Mouse (Mus musculus) ovary, postnatal 10 days (tissue): ENCODE measurements around the gene Parp8.

Experiments
- DNase-seq: peaks from one replicate; pipeline ENCODE4 v3.0.0; 2022; ENCODE audit warnings: low spot score

The Parp8 gene

DNA sequence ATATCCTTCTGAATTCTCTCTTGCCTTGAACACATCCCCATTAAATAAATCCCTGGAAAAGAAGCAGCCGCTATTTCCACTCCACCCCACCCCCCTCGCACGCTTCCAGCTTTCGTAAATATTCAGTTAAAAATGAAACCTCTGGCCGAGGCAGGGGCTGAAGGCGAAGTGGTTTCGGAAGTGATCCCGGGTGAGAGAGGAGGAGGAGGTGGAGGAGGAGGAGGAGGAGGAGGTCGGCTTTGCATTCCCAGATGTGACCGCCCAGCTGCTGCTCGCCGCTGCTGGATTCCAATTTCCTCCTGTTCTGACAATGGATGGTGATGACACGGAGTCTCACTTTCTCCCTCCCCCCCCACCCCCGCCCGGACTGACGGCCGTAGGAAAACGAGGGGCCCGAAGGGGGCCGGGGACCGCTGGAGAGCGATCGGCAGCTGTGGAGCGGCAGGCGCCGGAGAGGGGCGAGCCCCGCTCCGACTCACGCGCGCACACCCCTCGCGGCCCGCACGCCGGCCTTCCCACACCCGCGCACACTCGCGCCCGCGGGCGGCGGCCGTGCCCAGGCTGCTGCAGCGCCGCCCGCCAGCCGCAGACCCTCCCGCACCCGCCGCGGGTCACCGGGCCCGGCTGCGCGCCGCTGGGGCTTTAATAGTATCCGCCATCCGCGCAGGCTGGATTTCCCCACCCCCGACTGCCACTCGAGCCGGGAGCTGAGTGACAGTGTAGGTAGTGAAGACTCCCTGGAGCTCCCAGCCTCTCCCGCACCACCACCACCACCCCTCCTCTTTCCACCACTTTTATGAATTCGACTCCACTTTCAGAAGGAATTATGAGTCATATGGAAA lies at the start of gene Parp8:
Gene Parp8 (minus strand): TSS at position 312 of the 842 bp plus-strand sequence.
- peak; percentile 36 for DNase-seq

GRCm38 (mm10) chr13:117062628-117063315 lies 37.4 kb upstream of the Parp8 start:
- DNase-seq = no peak

GRCm38 (mm10) chr13:117056466-117056865 lies 31.1 kb upstream of the Parp8 start:
- DNase-seq = no peak

DNA sequence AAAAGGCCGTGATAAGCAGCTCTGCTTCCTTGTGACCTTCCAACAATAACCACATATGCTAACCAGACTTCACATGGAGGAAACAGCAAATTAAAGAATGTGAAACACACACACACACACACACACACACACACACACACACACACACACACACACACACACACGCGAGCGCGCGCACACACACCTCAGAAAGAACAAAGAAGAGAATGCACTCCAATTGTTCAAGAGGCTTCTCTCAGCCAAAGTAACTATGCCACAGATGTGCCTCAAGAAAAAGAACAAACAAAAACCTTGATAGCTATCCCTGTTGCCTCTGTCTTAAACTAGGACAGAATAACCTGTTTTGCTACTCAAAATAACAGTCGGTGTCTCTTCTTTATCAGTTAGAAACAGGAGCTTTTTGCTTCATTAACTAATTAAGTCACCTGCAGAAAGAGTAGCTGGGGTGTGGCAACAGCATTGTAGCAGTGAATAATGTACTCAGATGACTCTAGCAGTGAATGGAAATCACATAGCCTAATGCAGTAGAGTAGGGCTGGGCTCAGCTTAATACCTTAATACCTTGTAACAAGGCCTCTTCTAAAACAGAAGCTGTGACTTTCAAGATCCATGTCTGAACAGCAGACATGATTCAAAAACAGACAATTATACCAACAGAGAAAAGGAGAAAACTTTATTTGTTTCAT lies 29.6 kb upstream of the Parp8 start:
- DNase-seq = no peak

GRCm38 (mm10) chr13:117052748-117053147 lies 27.4 kb upstream of the Parp8 start:
- DNase-seq = no peak

DNA sequence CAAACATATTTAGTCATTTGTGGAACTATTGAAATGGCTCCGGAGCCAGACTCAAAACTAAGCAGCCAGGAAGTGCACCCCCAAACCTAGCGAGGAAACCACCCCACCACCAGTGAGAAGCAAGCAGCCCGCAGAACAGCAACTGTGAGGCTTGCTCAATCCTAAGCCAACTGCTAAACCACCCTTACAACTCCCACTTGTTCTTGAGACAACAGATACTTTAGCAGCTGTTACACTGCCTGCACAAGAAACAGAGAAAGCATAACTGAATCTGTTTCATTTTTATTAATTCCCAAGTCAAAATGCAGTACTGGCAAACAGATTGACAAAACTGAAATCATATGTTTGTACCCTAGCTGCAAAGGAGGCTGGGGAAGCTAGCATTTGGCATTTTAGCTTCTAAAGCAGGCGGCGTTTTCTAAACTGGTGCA lies 23.2 kb upstream of the Parp8 start:
- DNase-seq = no peak

GRCm38 (mm10) chr13:117043567-117043966 lies 18.2 kb upstream of the Parp8 start:
- DNase-seq = no peak

GRCm38 (mm10) chr13:117041021-117041420 lies 15.7 kb upstream of the Parp8 start:
- DNase-seq = no peak

- DNase-seq = no peak
Observed at GRCm38 (mm10) chr13:117036277-117036676, 10.9 kb upstream of the Parp8 start.

GRCm38 (mm10) chr13:117035121-117035520 lies 9.8 kb upstream of the Parp8 start:
- no peak for DNase-seq

DNA sequence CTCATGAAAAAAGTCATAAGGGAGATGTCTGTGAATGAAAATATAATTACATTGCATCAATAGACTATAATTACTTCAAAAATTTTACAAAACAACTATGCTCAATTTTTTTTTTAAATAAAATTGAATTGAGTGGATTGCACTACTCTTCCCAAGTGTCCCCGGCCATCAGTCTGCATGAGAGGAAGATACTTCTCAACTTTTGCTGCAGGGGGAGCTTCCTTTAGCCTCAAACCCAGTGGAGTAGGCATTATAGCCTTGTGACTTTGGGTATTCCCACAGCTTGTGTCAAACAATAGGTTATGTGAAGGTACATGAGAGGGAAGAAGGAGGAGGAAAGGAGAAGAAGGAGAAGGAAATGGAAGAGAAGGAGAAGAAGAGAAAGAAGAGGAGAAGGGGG lies 9.3 kb upstream of the Parp8 start:
- no peak for DNase-seq

- no peak for DNase-seq
Observed at GRCm38 (mm10) chr13:117033676-117034308, 8.5 kb upstream of the Parp8 start.

DNA sequence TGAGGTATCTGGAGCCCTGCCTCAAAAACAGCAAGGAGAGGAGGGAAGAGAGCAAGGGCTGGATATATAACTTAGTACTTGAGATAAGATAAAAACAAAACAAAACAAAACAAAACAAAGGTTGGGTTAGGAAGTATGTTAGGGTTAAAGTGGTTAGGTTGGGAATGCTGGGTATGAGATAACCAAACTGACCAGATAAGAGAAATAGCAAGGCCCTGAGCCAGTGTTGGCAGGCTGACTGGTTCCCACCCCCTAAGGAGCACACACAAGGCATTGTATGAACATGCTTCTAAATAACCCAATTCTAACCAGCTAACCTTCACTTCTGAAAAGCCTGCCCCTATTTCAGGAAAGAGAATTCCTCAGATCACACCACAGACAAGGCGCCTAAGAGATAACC lies 7.1 kb upstream of the Parp8 start:
- no peak for DNase-seq

DNA sequence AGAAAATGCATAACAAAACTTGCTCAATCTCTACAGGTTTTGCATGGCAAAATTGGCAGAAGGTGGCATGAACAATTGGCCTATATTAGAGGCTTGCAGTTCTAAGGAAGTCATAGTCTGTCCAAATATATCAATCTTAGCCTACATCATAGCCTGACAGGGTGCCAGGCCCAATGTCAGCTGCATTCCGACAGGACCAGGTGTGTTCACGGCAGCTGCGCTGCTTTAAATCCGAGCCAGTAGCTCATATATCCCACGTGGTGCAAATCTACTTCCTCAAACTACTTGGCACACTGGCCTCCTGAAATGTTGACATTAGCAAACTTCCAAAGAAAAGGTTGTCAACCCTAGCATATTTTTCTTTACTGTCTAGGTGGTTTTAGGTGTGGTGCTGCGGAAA lies 6.2 kb upstream of the Parp8 start:
- DNase-seq = no peak

DNA sequence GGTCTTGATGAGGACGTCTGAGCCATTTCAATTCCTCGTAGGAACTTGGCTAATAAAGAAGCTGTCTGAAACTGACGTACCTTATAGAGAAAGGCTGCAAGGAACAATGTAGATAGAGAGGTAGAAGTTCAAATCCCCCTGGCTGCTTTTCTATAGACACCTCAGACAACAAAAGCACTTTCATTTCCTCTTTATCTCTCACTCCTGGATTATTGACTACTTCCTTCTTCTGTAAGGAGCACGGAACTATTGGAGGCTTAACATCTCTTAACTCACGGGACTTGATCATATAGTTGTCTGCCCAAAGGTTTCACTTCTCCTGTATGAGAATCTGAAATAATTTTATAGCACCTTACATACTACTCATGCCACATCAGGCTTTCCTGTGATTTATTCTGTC lies 2.9 kb upstream of the Parp8 start:
- no peak for DNase-seq

GRCm38 (mm10) chr13:117027336-117027735 lies 2.0 kb upstream of the Parp8 start:
- DNase-seq = no peak

DNA sequence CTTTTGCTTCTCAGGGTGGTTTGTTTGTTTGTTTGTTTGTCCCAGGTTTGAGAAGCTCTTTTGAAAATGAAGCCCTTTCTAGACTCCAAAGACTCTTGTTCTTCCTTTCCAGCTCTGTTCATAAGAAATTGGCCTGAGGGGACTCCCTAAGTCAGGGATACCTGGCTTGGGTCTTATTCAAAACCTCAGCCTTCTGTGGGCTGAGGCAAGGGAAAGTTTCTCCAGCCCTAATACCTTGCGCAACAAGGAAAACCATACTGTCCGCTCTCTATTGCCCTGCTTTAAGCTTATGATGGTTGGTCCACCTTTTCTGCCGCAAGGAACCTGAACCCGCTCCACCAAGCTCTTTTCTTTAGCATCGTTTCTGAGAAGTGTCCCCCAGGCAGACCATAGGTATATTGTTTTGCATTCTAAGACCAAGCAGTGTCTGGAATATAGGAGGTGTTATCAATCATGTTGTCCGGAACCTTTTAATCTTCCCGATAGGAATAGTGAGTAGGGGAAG lies 991 bp upstream of the Parp8 start:
- no peak for DNase-seq

GRCm38 (mm10) chr13:117024916-117025225 lies 466 bp downstream of the Parp8 start:
- no peak for DNase-seq

GRCm38 (mm10) chr13:117024127-117024915 lies 1.0 kb downstream of the Parp8 start:
- DNase-seq = peak; percentile 35

GRCm38 (mm10) chr13:117023346-117024050 lies 1.8 kb downstream of the Parp8 start:
- DNase-seq = no peak

DNA sequence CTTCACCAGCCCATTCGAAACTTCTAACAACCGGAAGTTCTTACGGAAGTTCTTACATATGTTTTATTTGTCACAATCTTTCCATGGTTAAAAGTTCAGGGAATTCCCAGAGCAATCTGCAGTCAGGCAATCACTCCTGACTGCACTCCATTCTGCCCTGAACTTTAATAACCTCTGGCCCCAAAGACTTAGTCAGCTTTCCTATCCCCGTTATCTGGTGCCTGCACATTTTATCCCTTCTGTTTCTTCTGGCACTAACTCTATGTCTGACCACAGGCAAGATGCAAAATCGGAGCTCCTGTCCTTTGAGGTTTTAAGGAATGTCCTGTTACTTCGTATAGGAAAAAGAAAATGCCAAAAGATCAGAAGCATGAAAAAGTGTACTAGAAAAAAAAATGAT lies 4.7 kb downstream of the Parp8 start:
- no peak for DNase-seq
